Mouse (Mus musculus) heart, postnatal 25 days (tissue): ENCODE measurements around the gene Slc18a3. TPM values are rescaled to one million over a fixed set of nuclear protein-coding genes. Genes with fewer than 3 reads are reported as not detected.
A peak's percentile ranks its signal among the peaks of the same experiment; 100 is the strongest.

Source experiments
- DNase-seq: peaks from one replicate; pipeline ENCODE4 v3.0.0; 2022; ENCODE audit warnings: low spot score
- intact Hi-C: fragments of 180-260 bp; cut with DNase I; formaldehyde crosslinking; loops from one replicate; pipeline ENCODE4 v1.15.1; 2025
- total RNA-seq, 2 experiments: library from RNA; stranded (reverse); gene quantifications; 2 replicates each; pipeline ENCODE4 v1.2.3; 2021

Slc18a3 gene
- total RNA-seq = not detected

GRCm38 (mm10) chr14:32464601-32465505, at the start of gene Slc18a3:
Gene Slc18a3 (minus strand): TSS chr14:32464850.
- intact Hi-C loops = no loop called here
- DNase-seq = no peak

- intact Hi-C loops = no loop called here
- peak; percentile 82 for DNase-seq
Measured at GRCm38 (mm10) chr14:32513336-32514032, 48.8 kb upstream of the Slc18a3 start, which contains the start of gene Ercc6. Gene Ercc6 (plus strand): TSS chr14:32513521.

- intact Hi-C loops = no loop called here
- DNase-seq = no peak
Measured at GRCm38 (mm10) chr14:32512912-32513311, 48.3 kb upstream of the Slc18a3 start.

- intact Hi-C loops = no loop called here
- no peak for DNase-seq
Measured at GRCm38 (mm10) chr14:32509443-32509961, 44.9 kb upstream of the Slc18a3 start.

- DNase-seq = no peak
- intact Hi-C loops = no loop called here
Measured at GRCm38 (mm10) chr14:32508105-32508835, 43.6 kb upstream of the Slc18a3 start.

- intact Hi-C loops = no loop called here
- DNase-seq = no peak
Measured at GRCm38 (mm10) chr14:32507216-32507615, 42.6 kb upstream of the Slc18a3 start.

- intact Hi-C loops = no loop called here
- no peak for DNase-seq
Measured at GRCm38 (mm10) chr14:32506329-32506728, 41.7 kb upstream of the Slc18a3 start.

GRCm38 (mm10) chr14:32503897-32504296, 39.2 kb upstream of the Slc18a3 start:
- intact Hi-C loops = no loop called here

GRCm38 (mm10) chr14:32502764-32503688, 38.4 kb upstream of the Slc18a3 start:
- no peak for DNase-seq
- intact Hi-C loops = no loop called here

More at GRCm38 (mm10) chr14:32503897-32504296, 39.2 kb upstream of the Slc18a3 start:
- DNase-seq = no peak

- intact Hi-C loops = no loop called here
- DNase-seq = no peak
Measured at GRCm38 (mm10) chr14:32501303-32501702, 36.7 kb upstream of the Slc18a3 start.

GRCm38 (mm10) chr14:32496115-32496850, 31.6 kb upstream of the Slc18a3 start:
- intact Hi-C loops = no loop called here

GRCm38 (mm10) chr14:32492521-32492920, 27.9 kb upstream of the Slc18a3 start:
- intact Hi-C loops = no loop called here
- DNase-seq = no peak

More at GRCm38 (mm10) chr14:32496115-32496850, 31.6 kb upstream of the Slc18a3 start:
- DNase-seq = no peak

GRCm38 (mm10) chr14:32482061-32482460, 17.4 kb upstream of the Slc18a3 start:
- DNase-seq = no peak
- intact Hi-C loops = loop anchor here (2.0 kb wide), 1 partner anchor 253 kb away; no protein-coding TSS in a partner anchor

GRCm38 (mm10) chr14:32477581-32477980, 12.9 kb upstream of the Slc18a3 start:
- DNase-seq = no peak
- intact Hi-C loops = no loop called here

- DNase-seq = no peak
- intact Hi-C loops = no loop called here
Measured at GRCm38 (mm10) chr14:32476559-32476958, 11.9 kb upstream of the Slc18a3 start.

GRCm38 (mm10) chr14:32472996-32473395, 8.3 kb upstream of the Slc18a3 start:
- no peak for DNase-seq
- intact Hi-C loops = loop anchor here (2.0 to 5.0 kb wide), 2 partner anchors 161 to 244 kb away; no protein-coding TSS in a partner anchor

GRCm38 (mm10) chr14:32467606-32468005, 3.0 kb upstream of the Slc18a3 start:
- intact Hi-C loops = no loop called here
- no peak for DNase-seq

- DNase-seq = no peak
- intact Hi-C loops = no loop called here
Measured at GRCm38 (mm10) chr14:32465889-32466288, 1.2 kb upstream of the Slc18a3 start, which contains the start of gene Chat. Gene Chat (minus strand): TSS chr14:32465989.
